Mouse (Mus musculus) lung, postnatal 0 days (tissue): ENCODE data around the gene Gpank1.

ENCODE experiments used
- CTCF ChIP-seq: IDR thresholded peaks from 2 replicates; pipeline ENCODE4 v1.5.1; 2016; ENCODE audit warnings: antibody characterized with exemption, mild to moderate bottlenecking
- EP300 ChIP-seq: IDR thresholded peaks from 2 replicates; pipeline ENCODE4 v1.6.1; 2016; ENCODE audit warnings: antibody characterized with exemption, mild to moderate bottlenecking, control low read depth

DNA sequence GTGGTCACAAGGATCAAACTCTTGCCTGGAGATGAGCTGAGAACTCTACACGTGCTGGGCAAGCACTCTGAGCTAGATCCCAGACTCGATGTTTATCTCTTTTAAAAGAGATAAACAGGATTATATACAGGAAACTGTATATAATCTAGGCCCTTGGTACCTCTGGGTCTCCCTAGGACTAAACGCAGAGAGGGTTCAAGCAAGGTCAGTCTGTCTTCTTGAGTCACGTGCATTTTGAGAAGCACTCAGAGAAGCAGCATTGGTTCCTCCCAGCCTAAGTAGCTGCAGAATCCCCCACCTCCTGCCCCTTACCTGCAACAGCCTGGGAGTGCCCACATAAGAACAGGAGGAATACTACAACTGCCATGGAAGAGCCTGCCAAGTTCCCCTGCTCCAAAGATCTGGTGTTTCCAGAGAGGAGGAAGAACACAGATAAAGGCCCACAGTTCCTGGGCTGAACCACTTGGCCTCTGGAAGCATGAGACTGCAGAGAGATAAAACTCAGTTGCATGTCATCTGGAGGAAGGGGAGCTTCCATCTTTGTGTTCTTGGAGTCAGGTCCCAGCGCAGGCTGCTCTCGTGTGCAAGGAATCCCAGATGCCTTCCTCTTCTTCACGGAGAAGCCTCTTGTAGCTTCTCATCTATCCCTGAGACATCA lies 35.9 kb upstream of the Gpank1 start, which contains the start of gene Ly6g6f:
- no peak for TF ChIP-seq EP300
- TF ChIP-seq CTCF: no peak
